Mouse (Mus musculus): ENCODE results near the gene Cpa4. TPM values are rescaled to one million over a fixed set of nuclear protein-coding genes. Genes with fewer than 3 reads are reported as not detected.

Cpa4 gene
- polyA plus RNA-seq, 1 experiment = not detected

- TF ChIP-seq POLR2A (IDR thresholded peaks at IDR 0.05; ENCODE audit: insufficient read depth, low read depth, low read length) = no peak
- no peak for TF ChIP-seq CTCF (IDR thresholded peaks at IDR 0.05; ENCODE audit: insufficient read depth, low read depth, low read length)
- no peak overlapping the region for H3K27ac ChIP-seq (ENCODE audit: insufficient read depth, low read depth, low read length)
- 93% methylated on average over 1 of the region's 1 CpGs for WGBS
- peaks cover 9% of the 10 kb centered on the region for H3K4me1 ChIP-seq (ENCODE audit: control insufficient read depth, insufficient read depth, low read length)
- H3K4me3 ChIP-seq (ENCODE audit: insufficient read depth, low read depth, low read length) = no peak overlapping the region
Measured at GRCm38 (mm10) chr6:30574945-30575344, 6.8 kb downstream of the Cpa4 start.

GRCm38 (mm10) chr6:30576477-30577203, 8.5 kb downstream of the Cpa4 start:
- Histone ChIP-seq H3K27ac (ENCODE audit: insufficient read depth, low read depth, low read length) (no peak overlapping the region), H3K4me3 (ENCODE audit: insufficient read depth, low read depth, low read length) (no peak overlapping the region), H3K4me1 (ENCODE audit: control insufficient read depth, insufficient read depth, low read length) (peaks cover 9% of the 10 kb centered on the region)
- 90% methylated on average over 17 of the region's 17 CpGs for WGBS
- TF ChIP-seq POLR2A (IDR thresholded peaks at IDR 0.05; ENCODE audit: insufficient read depth, low read depth, low read length) (no peak), CTCF (IDR thresholded peaks at IDR 0.05; ENCODE audit: insufficient read depth, low read depth, low read length) (no peak)

- H3K4me3 ChIP-seq (ENCODE audit: insufficient read depth, low read depth, low read length) = no peak overlapping the region
- WGBS = 72% methylated on average over 17 of the region's 17 CpGs
- no peak for TF ChIP-seq POLR2A (IDR thresholded peaks at IDR 0.05; ENCODE audit: insufficient read depth, low read depth, low read length)
- no peak for TF ChIP-seq CTCF (IDR thresholded peaks at IDR 0.05; ENCODE audit: insufficient read depth, low read depth, low read length)
- no peaks in the 10 kb centered on the region for H3K4me1 ChIP-seq (ENCODE audit: control insufficient read depth, insufficient read depth, low read length)
- no peak overlapping the region for H3K27ac ChIP-seq (ENCODE audit: insufficient read depth, low read depth, low read length)
Measured at GRCm38 (mm10) chr6:30579961-30580840, 12.0 kb downstream of the Cpa4 start.

- no peak overlapping the region for H3K4me3 ChIP-seq (ENCODE audit: insufficient read depth, low read depth, low read length)
- no peaks in the 10 kb centered on the region for H3K4me1 ChIP-seq (ENCODE audit: control insufficient read depth, insufficient read depth, low read length)
- 61% methylated on average over 8 of the region's 8 CpGs for WGBS
- TF ChIP-seq POLR2A (IDR thresholded peaks at IDR 0.05; ENCODE audit: insufficient read depth, low read depth, low read length) (no peak), CTCF (IDR thresholded peaks at IDR 0.05; ENCODE audit: insufficient read depth, low read depth, low read length) (no peak)
- no peak overlapping the region for H3K27ac ChIP-seq (ENCODE audit: insufficient read depth, low read depth, low read length)
Measured at GRCm38 (mm10) chr6:30580841-30581176, 12.6 kb downstream of the Cpa4 start.

GRCm38 (mm10) chr6:30586886-30587442, 18.8 kb downstream of the Cpa4 start:
- WGBS = 53% methylated on average over 7 of the region's 7 CpGs
- TF ChIP-seq POLR2A (IDR thresholded peaks at IDR 0.05; ENCODE audit: insufficient read depth, low read depth, low read length) (no peak), CTCF (IDR thresholded peaks at IDR 0.05; ENCODE audit: insufficient read depth, low read depth, low read length) (no peak)
- no peak overlapping the region for H3K27ac ChIP-seq (ENCODE audit: insufficient read depth, low read depth, low read length)
- H3K4me1 ChIP-seq (ENCODE audit: control insufficient read depth, insufficient read depth, low read length) = no peaks in the 10 kb centered on the region
- H3K4me3 ChIP-seq (ENCODE audit: insufficient read depth, low read depth, low read length) = no peak overlapping the region

DNA sequence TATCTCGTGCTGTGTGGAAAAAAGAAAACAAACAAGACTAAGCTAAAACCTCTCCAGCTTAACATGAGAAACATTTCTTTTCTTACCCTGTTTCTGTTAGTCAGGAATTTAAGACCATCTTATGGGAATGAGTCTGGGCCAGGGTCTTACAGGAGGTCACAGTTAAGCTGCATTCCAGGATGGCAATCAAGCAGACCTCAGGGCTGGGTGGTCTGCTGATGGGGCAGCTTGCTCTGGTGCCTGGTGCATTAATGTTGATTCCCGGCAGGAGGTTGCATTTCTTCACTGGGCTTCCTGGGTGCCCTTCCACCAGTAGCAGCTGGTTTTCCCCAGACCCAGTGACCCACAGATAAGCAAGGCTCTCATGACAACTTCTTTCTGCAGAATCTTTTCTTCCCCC, 21.6 kb downstream of the Cpa4 start:
- WGBS = 85% methylated on average over 2 of the region's 2 CpGs
- no peaks in the 10 kb centered on the region for H3K4me1 ChIP-seq (ENCODE audit: control insufficient read depth, insufficient read depth, low read length)
- no peak for TF ChIP-seq CTCF (IDR thresholded peaks at IDR 0.05; ENCODE audit: insufficient read depth, low read depth, low read length)
- no peak for TF ChIP-seq POLR2A (IDR thresholded peaks at IDR 0.05; ENCODE audit: insufficient read depth, low read depth, low read length)
- H3K4me3 ChIP-seq (ENCODE audit: insufficient read depth, low read depth, low read length) = no peak overlapping the region
- H3K27ac ChIP-seq (ENCODE audit: insufficient read depth, low read depth, low read length) = no peak overlapping the region

- 96% methylated on average over 5 of the region's 5 CpGs for WGBS
- H3K4me1 ChIP-seq (ENCODE audit: control insufficient read depth, insufficient read depth, low read length) = no peaks in the 10 kb centered on the region
- no peak overlapping the region for H3K27ac ChIP-seq (ENCODE audit: insufficient read depth, low read depth, low read length)
- H3K4me3 ChIP-seq (ENCODE audit: insufficient read depth, low read depth, low read length) = no peak overlapping the region
- TF ChIP-seq POLR2A (IDR thresholded peaks at IDR 0.05; ENCODE audit: insufficient read depth, low read depth, low read length) (no peak), CTCF (IDR thresholded peaks at IDR 0.05; ENCODE audit: insufficient read depth, low read depth, low read length) (no peak)
Measured at GRCm38 (mm10) chr6:30591851-30592404, 23.8 kb downstream of the Cpa4 start.

- no peak overlapping the region for H3K4me3 ChIP-seq (ENCODE audit: insufficient read depth, low read depth, low read length)
- H3K27ac ChIP-seq (ENCODE audit: insufficient read depth, low read depth, low read length) = no peak overlapping the region
- no peaks in the 10 kb centered on the region for H3K4me1 ChIP-seq (ENCODE audit: control insufficient read depth, insufficient read depth, low read length)
- WGBS = 52% methylated on average over 10 of the region's 10 CpGs
- no peak for TF ChIP-seq POLR2A (IDR thresholded peaks at IDR 0.05; ENCODE audit: insufficient read depth, low read depth, low read length)
- TF ChIP-seq CTCF (IDR thresholded peaks at IDR 0.05; ENCODE audit: insufficient read depth, low read depth, low read length) = no peak
Measured at GRCm38 (mm10) chr6:30592417-30592974, 24.3 kb downstream of the Cpa4 start.
